Mouse (Mus musculus) adrenal gland, postnatal 10 days (tissue): ENCODE data around the gene Epha6. TPM values are rescaled to one million over a fixed set of nuclear protein-coding genes. Genes with fewer than 3 reads are reported as not detected.
A peak's percentile ranks its signal among the peaks of the same experiment; 100 is the strongest.

Source experiments
- DNase-seq: peaks from one replicate; pipeline ENCODE4 v3.0.0; 2021; ENCODE audit warnings: mixed read lengths
- total RNA-seq, 2 experiments: library from RNA; stranded (reverse); gene quantifications; 2 replicates each; pipeline ENCODE4 v1.2.3; 2021

Epha6 gene
- total RNA-seq, 2 experiments from 2014 or later = not detected

DNA sequence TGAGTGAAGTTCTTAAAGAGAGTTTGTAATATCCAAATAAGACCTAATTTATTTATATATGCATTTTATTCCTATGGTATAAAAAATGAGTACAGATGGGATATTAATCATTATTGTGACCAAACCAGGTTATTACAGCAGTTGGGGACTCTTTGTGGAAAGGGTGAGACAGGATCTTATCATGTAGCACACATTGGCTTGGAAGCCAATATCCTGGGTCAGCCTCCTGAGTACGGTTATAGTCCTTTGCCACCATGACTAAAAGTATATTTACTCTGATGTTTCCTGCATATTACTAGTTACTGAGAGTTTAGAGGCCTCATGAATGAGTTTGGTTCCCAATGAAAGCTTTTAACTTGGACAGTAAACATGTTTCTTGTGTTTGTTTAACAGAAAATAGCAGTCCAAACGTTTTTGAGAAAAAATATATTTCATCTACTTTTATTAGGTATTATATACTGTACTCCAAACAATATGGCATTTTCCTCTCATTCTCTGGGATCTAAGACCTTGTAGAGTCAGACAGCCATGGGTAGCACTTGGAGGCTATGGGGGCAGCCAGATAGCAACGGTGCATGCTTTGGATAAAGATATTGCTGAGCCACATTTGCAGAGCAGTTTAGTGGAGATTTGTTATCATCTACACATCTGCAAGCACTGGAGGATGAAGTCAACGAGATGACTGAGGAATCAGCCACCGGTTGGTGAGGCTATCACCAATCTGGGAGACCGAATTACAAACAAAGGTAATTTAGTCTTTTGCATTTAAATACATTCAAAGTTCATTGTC, 340.4 kb downstream of the Epha6 start:
- DNase-seq = no peak

DNA sequence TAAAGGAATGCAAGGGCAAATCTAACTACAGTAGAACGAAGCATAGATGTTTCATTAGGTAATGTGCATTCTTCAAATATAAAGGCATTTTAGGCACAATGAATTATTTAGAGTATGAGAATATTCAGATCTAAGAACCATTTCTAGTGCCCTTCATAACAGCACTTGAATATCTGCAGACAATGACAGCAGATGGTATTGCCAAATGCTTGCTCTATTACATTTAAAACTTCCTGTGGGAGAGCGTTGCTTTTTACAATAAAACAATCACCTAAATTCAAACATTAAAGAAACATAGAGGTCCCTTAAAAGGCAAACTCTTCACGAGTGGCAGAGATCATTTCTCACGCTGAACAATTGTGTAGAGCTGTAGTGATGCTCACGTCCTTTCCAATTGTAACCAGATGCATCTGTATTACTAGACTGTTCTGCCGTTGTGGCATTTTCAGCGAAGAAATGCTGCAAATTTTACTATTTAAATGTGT, 347.1 kb downstream of the Epha6 start:
- no peak for DNase-seq

DNA sequence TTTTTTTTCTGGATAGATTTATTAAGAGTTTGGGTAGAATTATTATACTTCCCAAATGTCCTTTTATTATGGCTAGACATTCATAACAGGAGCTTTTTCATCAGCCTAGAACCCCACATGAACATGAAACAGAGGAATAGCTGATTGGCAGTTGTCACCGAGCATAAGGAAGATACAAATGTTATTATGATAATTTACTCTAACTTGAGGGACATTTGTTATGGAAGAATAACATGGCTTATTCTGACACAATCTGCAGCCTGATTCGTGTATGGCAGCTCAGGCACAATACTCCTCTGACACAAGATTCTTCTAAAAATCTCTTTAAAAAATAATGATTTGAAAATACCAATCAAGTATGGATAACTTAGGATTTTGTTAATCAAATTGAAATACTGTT, 347.7 kb downstream of the Epha6 start:
- no peak for DNase-seq

DNA sequence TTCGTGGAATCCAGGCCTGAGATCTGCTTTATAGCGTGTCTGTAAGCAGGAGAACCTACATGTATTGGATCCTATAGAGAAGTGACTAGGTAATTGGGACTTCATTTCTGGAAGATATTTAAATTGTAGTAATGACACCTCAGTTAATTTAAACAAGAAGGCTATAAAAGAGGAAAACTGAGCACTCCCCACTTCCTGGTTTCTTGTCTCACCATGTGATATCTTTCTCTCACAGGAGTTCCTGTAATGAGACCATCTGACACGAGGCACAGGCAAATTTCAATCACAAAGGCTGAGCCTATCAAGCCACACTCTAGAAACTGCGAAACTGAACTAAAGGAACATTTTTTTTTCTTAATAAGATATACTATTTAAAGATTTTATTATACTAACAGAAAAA, 348.3 kb downstream of the Epha6 start:
- no peak for DNase-seq

DNA sequence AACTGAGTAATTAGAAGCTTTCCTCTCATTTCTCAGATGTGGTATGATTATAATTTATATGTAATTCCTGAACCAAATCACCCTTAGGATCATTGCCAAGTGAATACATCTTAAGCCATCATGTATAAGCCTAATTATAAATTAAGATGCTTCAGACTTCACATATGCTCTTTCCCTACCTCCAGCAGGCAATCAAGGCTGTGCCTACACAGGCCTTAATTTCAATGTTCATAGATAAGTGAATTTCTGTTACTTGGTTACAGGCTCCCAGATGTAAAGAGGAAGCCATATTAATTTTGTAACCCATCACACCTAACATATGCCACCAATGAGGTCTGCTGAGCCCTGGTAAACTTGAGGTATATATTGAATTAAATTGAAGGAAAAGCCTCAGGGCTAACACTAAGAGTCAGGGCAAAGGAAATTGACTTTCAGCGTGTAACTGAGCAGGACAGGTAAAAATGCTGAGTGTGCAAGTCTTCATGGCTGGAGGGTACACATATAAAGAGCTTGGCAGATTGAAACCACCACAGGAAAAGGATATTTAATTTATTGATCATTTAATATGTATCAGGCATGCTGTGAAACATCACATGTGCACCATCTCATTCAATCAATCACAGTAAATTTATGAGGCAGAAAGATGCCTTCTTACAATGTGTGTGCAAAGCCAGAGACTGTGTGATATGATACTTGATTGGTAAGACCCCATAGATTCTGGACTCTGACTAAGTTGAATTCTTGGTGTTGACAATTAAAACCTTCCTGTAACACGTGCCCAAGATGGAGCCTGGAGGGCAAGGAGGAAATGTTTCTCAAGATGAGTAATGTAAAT, 365.8 kb downstream of the Epha6 start:
- DNase-seq = no peak

DNA sequence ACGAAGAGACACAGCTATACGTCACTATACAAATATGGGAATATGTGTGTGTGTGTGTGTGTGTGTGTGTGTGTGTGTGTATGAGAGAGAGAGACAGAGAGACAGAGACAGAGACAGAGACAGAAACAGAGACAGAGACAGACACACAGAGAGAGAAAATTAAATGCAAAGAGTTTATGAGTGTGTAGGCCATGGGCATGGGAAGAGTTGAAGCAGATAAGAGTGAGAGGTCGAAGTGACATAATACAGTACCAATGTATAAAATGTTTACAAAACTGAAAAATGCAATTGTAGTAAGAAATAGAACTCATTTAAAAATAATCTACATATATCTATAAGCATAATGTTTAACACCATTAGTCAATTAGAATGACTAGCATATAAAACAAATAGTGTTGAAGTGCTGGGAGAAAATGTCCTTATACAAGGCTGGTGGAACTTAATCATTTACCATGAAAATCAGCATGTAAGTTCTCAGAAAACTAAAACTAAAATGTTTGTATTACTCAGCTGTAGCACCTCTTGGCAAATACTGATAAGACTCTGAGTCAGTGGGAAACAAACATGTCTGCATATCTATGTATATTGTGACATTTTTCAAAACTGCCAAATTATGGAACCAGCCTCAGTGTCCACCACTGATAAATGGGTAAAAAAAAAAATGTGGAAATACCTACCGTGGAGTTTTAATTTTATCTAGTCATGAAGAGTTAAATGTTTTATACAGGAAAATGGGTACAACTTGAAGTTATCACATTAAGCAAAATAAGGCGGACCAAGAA, 371.2 kb downstream of the Epha6 start:
- no peak for DNase-seq

DNA sequence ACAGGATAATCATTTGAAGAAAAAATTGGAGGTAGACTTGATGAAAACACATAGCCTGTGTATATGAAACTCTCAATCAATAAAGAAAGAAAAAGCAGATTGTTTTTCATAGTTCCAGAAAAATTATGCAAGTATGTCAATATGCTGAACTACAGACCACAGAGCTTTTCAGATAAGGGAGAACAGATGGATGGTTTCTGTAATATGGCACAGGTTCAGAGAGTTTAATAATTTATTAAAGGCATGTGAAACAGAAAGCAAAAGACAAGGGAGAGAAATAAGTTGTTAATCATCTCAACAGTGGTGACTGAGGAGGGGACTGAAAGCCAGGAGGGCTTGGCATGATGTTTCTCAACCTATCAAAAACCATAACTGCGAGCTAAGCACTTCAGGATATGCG, 372.3 kb downstream of the Epha6 start:
- DNase-seq = no peak

DNA sequence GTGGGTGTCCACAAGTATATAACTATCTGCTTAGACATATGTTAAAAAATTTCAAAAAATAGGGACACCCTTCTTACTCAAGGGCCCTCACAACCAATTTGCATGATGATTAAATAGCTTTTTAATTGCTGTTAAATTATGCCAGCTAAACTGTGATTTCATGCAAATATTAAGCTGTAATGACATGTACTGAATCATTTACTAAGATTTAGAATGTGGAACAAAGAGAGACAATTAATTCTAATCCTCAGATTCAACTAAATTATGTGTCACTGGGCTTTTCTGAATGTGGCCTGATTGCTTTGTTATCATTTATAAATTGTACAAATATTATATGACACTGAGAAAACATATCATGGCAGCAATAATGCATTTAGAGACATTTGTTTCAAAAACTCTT, 396.2 kb downstream of the Epha6 start:
- no peak for DNase-seq

DNA sequence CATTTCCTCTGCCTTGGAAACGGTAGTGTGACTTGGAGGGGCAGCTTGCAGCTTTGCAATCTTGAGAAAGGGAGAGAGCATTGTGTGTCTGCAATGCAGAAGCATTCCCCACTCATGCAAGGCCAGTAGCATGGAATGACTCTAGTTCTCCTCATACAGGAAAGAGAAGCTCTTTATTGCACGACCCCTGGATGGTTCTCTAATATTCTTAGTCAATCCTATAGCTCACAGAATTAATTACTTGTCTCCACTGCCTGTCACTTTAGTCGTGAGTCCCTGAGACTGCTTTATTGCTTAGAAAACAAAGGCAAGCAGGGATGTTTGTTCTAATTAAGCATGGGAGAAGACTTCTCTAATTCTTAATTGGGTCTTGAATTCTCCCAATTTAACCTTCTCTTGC, 429.8 kb downstream of the Epha6 start:
- no peak for DNase-seq

DNA sequence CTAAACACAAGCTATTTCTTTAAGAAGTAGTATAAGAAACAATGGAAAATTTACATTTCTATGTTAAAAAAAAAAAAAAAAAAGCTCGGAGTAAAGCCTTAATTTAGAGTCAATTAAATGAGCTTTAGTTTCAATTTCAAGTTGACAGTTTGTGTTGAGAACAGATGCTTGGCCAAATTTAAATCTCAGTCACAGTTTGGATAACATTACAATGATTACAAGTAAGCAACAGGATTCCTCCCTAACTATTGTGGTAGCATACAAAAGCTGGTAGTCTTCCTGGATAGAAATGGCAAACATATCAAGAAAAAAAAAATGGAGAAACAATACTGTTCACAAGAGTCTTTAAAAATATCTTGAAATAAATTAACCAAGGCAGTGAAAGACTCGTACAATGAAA, 452.9 kb downstream of the Epha6 start:
- DNase-seq = no peak

DNA sequence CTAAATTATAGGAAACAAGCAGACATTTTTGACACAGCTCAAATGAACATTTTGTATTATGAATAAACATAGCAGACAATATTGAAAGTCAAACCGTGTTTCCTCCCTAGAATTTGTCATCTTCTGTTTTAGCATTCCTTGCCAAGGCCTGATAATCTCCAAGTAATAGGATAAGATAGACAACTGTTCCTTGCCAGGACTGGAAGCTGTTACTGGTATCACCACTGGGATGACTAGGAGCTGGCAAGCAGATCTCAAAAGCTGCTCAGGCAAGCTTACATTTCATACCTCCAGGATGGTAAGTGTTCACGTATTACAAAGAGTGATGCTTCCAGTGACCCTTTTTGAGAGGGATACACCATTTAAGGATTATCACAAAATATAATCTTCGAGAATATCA, 461.0 kb downstream of the Epha6 start:
- no peak for DNase-seq

DNA sequence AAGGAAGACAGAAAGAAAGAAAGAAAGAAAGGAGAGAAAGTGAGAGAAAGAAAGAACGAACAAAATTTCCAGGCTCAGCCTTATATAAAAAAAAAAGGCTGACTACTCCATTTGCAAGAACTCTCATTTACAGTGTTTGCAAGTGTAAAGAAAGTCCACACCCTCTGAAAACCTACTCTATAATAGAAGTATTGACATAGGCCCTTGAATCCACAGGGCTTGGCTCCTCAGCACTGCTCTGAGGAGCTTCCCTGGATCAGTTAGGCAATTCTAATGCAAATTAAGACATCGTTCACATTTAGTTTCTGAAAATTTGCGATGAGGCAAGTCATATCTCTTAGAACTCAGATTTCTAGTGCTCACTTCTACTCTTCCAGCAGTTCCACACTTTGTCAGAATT, 483.9 kb downstream of the Epha6 start:
- no peak for DNase-seq

DNA sequence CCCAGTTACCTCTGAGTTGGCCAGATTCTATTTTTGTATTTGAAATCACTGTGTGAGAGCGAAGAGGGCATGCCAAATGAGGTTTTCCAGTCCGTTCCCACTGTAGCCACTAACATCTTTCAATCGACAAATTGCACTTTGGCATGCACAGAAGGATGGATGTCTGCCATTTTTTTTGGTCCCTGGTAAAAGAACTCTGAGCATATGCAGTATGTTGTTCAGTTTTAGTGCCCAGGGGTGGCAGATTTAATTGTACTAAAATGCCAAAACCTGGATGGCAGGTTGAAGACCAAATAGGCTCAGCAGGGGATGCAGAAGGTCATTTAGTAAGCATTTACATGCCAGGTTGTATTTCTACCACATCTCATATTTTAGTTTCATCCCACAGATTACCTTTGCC, 503.1 kb downstream of the Epha6 start:
- DNase-seq = no peak

DNA sequence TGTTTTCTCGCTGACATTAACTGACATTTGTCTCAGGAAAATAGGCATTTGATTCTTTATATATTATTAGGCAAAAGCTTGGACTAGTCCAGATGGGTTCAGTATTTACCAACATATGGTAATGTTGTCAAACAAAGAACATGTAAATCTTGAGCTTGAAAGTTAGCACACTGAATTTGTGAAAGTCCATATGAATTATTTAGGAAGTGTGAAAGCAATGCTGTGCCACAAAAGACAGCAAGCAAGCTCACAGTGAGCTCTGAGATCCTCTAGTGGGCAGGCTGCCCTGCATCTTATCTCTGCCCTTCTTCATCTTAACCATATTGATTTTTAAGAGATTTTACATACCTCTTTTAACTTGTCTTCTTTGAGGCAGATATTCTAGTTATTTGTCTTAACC, 510.0 kb downstream of the Epha6 start:
- DNase-seq = no peak

DNA sequence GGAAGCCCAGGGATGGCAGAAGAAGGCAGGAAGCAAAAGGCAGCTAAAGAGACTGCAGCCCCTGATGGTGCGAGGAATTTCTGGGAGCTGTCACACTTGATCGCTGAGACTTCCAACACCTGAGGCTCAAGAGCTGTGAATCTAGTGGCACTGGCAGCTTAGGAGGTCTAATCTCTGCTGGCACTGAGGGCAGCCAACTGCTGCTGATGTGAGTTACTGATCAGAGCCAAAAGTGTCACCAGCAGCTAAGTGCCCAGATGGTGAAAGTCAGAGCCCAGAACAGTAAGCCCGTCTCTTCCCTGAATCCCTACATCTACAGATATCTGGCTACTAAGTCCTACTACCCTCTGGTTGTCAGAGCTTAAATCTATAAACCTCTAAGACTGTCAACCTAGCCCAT, 518.4 kb downstream of the Epha6 start:
- no peak for DNase-seq

DNA sequence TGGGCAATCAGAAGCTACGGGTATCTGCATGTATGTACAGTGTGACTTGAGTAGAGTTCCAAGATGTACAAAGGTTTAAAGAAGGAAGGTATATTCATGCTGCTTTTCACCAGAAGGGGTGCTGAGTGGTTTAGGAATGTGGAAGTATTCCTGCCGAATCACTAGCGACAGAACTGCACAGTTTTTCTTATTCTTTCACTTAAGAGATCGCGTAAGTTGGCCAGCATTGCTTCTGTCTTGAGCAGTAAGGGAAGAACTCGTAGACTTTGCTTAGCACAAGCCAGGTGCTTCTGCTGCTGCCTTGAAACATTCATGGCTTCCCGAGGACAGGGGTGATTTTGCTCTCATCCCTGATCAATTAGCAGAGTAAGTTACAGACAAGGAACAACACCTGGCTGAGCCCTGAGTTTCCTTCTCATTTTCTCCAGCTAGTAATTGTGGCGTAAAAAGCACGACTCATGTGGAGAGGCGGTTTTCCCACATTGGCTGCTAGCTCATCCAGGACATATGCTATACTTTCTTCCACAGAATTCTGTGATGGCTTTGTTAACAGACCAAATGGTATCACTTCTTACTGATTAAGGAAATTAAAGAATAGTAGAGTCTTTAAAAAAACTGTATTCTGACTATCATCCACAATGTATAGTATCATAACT, 534.7 kb downstream of the Epha6 start:
- no peak for DNase-seq

DNA sequence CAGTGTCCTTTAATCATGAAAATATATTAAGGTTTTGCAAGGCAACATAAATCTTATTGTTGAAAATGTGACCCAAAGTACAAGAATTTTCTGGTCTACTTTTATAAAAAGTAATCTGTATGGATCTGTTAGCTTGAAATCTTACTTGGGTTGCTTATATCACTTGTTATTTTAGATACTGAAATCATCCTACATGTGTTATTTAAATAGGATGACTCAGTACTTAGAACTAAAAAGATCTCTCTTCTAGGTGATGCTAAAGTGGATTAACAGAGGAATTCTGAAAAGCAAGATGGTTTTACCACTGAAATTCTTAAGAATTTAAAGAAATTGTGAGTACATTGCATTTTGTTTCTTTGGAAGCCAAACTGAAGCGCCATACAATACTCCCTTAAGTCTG, 561.5 kb downstream of the Epha6 start:
- DNase-seq = no peak

DNA sequence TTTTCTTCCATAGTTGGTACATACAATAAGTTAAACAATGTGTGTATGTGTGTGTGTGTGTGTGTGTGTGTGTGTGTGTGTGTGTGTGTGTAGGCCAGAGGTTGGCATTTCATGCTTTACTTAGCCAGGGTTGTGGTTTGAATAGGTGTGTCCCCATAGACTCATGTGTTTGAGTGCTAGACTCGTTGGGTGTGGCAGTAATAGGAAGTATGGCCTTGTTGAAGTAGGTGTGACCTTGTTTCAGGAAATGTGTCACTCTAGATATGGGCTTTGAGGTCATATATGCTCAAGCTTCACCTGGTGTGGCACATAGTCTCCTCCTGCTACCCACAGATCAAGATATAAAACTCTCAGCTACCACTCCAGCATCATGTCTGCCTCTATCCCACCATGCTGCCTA, 577.0 kb downstream of the Epha6 start:
- DNase-seq = no peak

DNA sequence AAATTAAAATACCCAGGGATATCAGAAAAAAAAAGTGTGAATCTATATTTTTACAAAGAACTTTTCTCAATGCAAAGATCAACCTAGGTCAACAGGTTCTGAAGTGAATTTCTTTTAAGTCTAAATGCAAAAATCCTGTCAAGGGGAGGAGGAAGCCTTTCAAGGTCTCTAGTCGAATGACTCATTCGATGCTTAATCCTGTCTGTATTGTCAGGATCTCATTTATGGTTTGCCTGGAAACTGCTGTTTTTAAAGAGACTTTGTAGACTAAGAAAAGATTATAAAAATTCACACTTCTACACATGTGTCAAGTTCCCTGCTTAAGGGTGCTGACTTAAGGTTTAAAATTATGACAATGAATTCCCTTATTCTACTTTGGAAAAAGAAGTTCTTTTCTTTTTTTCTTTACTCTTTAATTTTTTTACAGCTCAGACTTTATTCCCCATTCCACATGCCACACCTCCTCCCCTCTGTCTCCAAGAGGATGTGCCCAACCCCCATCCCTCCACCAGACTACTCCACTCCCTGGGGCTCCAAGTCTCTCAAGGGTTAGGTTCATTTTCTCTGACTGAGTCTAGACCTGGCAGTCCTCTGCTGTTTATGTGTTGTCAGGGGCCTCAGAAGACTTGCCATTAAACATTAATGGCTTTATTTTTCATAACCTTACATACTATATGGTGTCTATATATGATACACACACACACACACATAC, 598.3 kb downstream of the Epha6 start:
- DNase-seq = peak; percentile 4

DNA sequence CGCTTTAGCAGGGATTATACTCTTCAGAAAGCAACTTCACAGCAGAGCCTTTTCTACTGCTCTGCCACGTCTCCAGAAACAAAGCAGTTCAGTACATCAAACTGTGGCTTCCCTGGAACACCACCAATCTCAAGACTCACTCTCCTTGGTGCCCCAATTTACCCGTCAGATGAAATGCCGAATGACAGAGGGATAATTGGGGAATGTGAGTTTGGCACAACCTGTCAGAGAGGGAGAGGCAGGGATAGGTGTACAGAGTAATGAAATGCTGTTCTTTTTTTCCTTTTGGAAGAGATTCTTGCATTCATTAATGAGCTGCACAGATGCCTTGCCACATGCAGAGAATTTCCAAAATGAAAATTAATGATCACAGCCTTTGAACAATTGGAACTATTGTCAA, 635.5 kb downstream of the Epha6 start:
- DNase-seq = no peak

DNA sequence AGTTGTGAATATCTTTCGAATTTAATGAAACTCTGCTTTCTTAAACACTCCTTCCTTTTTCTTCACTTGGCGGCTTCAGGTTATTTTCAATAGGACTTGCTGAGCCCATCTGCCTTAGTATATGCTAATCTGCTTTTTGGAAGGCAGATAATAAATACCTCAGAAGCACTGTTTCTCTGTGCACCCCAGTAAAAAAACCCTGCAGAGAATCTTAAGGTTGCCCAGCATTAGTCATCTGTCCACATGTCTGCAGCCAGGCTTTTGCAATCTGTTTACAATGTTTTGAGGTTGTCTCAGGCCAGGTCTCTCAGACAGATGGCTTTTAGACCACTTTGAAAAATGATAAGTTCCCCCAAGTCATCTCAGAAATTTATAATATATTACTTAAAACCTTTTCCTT, 649.6 kb downstream of the Epha6 start:
- DNase-seq = peak; percentile 2

DNA sequence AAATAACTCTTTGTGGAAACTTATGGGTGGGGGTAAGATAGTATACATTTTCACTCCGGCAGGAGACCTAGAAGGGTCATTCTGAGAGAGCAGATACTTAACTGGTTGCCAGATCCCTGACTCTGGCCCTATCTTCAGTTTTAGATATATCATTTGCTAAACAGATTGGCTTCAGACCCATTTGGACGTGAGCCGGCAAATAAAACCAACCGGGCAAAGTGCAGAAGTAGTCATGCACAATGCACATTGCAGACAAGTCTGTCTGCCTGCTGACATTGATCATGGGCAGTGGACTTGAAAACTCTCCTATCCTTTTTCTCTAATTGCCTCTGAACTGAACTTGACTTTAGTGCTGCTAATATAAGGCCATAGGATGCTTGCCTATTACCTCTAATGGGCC, 681.6 kb downstream of the Epha6 start:
- peak; percentile 6 for DNase-seq
